Mouse (Mus musculus) G1E (cell line): ENCODE measurements around the gene Podxl2. TPM values are rescaled to one million over a fixed set of nuclear protein-coding genes. Genes with fewer than 3 reads are reported as not detected.
A peak's percentile ranks its signal among the peaks of the same experiment; 100 is the strongest.

ENCODE experiments used
- ATAC-seq: 2 replicates; pipeline ENCODE4 v1.8.0; 2016; ENCODE audit warnings: mild to moderate bottlenecking; ENCODE audit not compliant: insufficient number of reproducible peaks, poor library complexity, low FRiP score, severe bottlenecking; ENCODE audit errors: extremely low read depth
- DNase-seq: peaks from one replicate; pipeline ENCODE4 v3.0.0; 2012; ENCODE audit warnings: low spot score
- H3K27me3 ChIP-seq: 2 replicates; pipeline ENCODE4 v1.6.1; 2012; ENCODE audit warnings: mild to moderate bottlenecking, low read length, inconsistent platforms; ENCODE audit not compliant: insufficient read depth
- H3K36me3 ChIP-seq: replicated peaks from 2 replicates; pipeline ENCODE3; 2012; ENCODE audit warnings: mild to moderate bottlenecking, inconsistent platforms
- H3K4me1 ChIP-seq: 2 replicates; pipeline ENCODE4 v1.6.1; 2012; ENCODE audit warnings: low read depth, low read length, inconsistent platforms, mixed read lengths; ENCODE audit not compliant: insufficient read depth
- H3K4me3 ChIP-seq: 2 replicates; pipeline ENCODE4 v1.5.1; 2012; ENCODE audit warnings: low read depth, mild to moderate bottlenecking, inconsistent platforms, low read length, moderate library complexity, mixed read lengths
- H3K9me3 ChIP-seq: replicated peaks from 2 replicates; pipeline ENCODE4 v1.6.1; 2012; ENCODE audit warnings: inconsistent platforms
- CTCF ChIP-seq: IDR thresholded peaks from 2 replicates; pipeline ENCODE4 v1.5.1; 2012; ENCODE audit warnings: low read depth, low read length, inconsistent platforms, mixed read lengths
- GATA1 ChIP-seq: IDR thresholded peaks from 2 replicates; pipeline ENCODE4 v1.6.1; 2012; ENCODE audit warnings: borderline replicate concordance, low read length, inconsistent platforms, mixed read lengths
- GATA2 ChIP-seq: IDR thresholded peaks from 2 replicates; pipeline ENCODE4 v1.6.1; 2012; ENCODE audit warnings: low read depth, low read length, inconsistent platforms, borderline replicate concordance
- POLR2AphosphoS5 ChIP-seq: IDR thresholded peaks from 2 replicates; pipeline ENCODE4 v1.6.1; 2012; ENCODE audit warnings: low read depth, low read length, inconsistent platforms; ENCODE audit not compliant: insufficient replicate concordance
- TAL1 ChIP-seq: conservative IDR thresholded peaks from 2 replicates; pipeline ENCODE4 v1.6.1; 2012; ENCODE audit warnings: low read depth, low read length, inconsistent platforms, mixed read lengths
- polyA plus RNA-seq: library from polyadenylated mRNA; stranded (reverse); fragments of >175 nt; gene quantifications from 2 replicates; pipeline ENCODE4 v1.2.3, GENCODE M21; 2012
- total RNA-seq, 2 experiments: library from RNA; stranded (forward) in 1 of 2; stranded (reverse) in 1 of 2; fragments of 200-1000 nt in 1 of 2; fragments of >200 nt in 1 of 2; fragmentation: Nextera tagmentation in 1 of 2; gene quantifications; 2 replicates each; pipeline ENCODE4 v1.2.3; 2014 to 2017

Podxl2 gene
- total and polyA plus RNA-seq, 3 experiments, result 0.27 TPM; not detected in 2

DNA sequence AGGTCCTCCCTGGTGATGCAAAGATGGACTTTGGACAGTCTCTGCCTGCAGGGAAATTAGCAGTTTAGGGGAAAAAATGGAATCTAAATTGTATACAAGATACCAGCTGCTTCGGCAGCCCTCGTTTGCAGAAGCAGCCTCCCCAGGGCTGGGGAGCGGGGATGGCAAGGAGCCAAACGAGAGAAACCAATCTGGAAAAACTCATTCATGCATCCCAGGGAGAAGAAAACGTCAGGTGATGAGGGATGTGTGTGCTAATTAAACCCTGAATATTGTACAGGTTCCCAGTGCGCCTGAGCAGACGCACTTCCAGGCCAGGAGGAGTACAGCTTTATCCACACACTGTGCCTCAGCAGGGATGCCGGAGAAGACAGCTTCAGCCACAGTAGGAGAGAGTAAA lies 3.3 kb downstream of the Podxl2 start:
- ATAC-seq (no peak), DNase-seq (no peak)
- no peaks in the 10 kb centered on the region for H3K36me3 ChIP-seq
- peaks cover 53% of the 10 kb centered on the region for H3K27me3 ChIP-seq
- H3K9me3 ChIP-seq, result peaks cover 11% of the 10 kb centered on the region
- no peak overlapping the region for H3K4me3 ChIP-seq
- TF ChIP-seq POLR2AphosphoS5 (no peak), TAL1 (no peak), CTCF (no peak), GATA1 (no peak)
- H3K4me1 ChIP-seq, result no peaks in the 10 kb centered on the region

DNA sequence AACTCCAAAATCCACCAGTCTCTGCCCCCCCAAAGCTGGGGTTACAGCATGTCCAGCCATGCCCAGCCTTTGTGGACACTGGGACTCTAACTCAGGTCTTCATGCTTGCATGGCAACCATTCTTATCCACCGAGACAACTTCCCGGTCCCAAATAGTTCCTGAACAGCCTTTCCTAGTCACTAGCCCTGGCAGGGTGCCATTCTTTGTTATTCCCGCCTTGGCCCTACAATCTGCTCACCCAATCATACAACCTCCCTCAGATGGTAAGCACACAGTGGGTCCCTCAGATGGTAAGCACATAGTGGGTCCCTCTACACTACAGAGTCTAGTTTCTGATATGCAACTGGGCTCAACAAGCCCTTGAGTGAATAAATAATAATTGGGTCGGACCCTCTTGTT lies 4.2 kb downstream of the Podxl2 start:
- peaks cover 11% of the 10 kb centered on the region for H3K9me3 ChIP-seq
- no peak for DNase-seq
- H3K36me3 ChIP-seq, result no peaks in the 10 kb centered on the region
- TF ChIP-seq GATA2 (no peak), CTCF (no peak), POLR2AphosphoS5 (no peak), GATA1 (no peak)
- H3K27me3 ChIP-seq, result peaks cover 62% of the 10 kb centered on the region
- H3K4me3 ChIP-seq, result no peak overlapping the region
- no peaks in the 10 kb centered on the region for H3K4me1 ChIP-seq
- no peak for ATAC-seq

DNA sequence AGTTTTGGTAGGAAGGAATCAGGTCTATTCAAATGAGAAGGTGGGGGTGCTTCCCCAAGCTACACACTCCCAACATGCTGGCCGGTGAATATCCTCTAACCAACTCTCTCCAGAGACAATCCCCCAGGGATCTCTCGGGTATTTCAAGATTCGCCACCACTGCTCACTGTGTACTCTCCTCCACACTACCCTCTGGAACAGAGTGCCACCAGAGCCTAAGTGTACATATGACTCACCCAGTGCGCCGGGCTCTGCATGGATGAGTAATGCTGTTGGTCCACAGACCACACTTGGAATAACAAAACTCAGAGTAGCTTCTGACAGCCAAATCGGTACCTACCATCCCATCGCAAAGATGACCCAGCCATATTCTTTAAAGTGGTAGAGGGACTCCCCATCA lies 5.4 kb downstream of the Podxl2 start:
- H3K4me1 ChIP-seq, result no peaks in the 10 kb centered on the region
- no peaks in the 10 kb centered on the region for H3K36me3 ChIP-seq
- peaks cover 66% of the 10 kb centered on the region for H3K27me3 ChIP-seq
- DNase-seq, result no peak
- no peak for TF ChIP-seq CTCF
- no peak for TF ChIP-seq POLR2AphosphoS5
- no peak for TF ChIP-seq TAL1
- TF ChIP-seq GATA2, result no peak
- TF ChIP-seq GATA1, result no peak
- H3K9me3 ChIP-seq, result peaks cover 4% of the 10 kb centered on the region
- H3K4me3 ChIP-seq, result no peak overlapping the region
- ATAC-seq, result no peak

DNA sequence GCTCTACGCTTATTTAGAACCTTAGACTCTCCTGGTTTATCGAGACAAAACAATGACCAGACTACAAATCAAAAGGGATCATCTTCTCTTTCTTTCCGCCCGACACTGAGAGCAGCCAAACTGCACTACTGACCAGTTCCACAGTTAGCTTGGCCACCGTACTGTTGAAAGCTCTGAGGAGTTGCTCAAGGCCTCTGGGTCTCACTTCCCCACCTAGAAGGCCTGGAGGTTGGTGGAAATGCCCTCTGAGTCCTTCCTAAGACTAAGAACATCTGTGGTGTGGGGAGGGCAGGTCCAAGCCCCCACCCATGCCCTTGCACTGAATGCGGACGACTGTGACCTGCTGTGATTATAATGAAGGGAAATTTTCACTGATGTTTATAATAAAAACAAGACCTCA lies 9.1 kb downstream of the Podxl2 start:
- TF ChIP-seq TAL1, result no peak
- no peak for TF ChIP-seq CTCF
- no peak for TF ChIP-seq GATA2
- no peak for TF ChIP-seq POLR2AphosphoS5
- no peak for TF ChIP-seq GATA1
- Histone ChIP-seq H3K4me1 (peaks cover 2% of the 10 kb centered on the region; the same call in 1 of the 2 replicates), H3K9me3 (peaks cover 3% of the 10 kb centered on the region), H3K27me3 (peaks cover 55% of the 10 kb centered on the region), H3K4me3 (no peak overlapping the region), H3K36me3 (no peaks in the 10 kb centered on the region)
- ATAC-seq (no peak), DNase-seq (no peak)

DNA sequence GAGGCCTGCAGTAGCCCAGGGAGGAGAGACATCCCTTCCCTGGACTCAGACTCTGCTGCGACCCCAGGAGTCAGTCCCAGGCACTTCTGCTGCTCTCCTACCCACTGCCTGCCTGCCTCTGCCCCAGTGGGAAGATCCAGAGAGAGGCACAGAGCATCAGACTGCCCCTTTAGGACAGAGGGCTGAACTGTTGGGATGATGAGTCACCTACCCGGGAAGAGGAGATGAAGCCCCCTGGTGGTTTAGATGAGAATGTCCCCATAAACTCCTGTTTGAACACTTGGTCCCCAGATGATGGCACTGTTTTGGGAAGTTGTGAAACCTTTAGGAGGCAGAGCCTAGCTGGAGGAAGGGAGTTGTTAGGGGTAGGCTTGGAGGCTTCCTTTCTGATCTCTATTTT lies 13.9 kb downstream of the Podxl2 start:
- peaks cover 3% of the 10 kb centered on the region; the same call in 1 of the 2 replicates for H3K4me1 ChIP-seq
- ATAC-seq (no peak), DNase-seq (peak; percentile 61)
- peak; percentile 28; the same call in 1 of the 2 replicates for TF ChIP-seq CTCF
- TF ChIP-seq GATA1, result no peak
- TF ChIP-seq POLR2AphosphoS5, result no peak
- no peak for TF ChIP-seq GATA2
- TF ChIP-seq TAL1, result no peak
- peaks cover 3% of the 10 kb centered on the region for H3K9me3 ChIP-seq
- H3K27me3 ChIP-seq, result peaks cover 73% of the 10 kb centered on the region
- H3K36me3 ChIP-seq, result no peaks in the 10 kb centered on the region
- H3K4me3 ChIP-seq, result no peak overlapping the region

DNA sequence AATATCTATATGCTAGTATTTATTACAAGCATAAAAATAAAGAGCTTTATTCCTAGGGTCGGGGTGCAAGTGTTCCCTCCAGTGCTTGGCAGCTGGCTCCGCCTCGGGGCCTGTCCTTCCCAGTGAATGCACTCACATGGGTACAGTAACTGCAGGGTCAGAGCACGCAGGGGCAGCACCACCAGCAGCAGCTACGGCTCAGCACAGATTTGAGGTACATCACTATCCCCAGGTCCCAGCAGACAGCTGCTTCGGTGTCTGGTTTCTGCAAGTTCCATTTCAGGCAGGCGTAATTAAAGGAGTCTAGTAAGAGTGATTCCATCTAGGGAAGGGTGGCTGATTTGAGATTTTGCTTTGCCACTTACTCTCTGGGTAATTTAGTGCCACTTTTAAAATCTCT lies 16.5 kb downstream of the Podxl2 start:
- DNase-seq, result no peak
- peaks cover 74% of the 10 kb centered on the region for H3K27me3 ChIP-seq
- peaks cover 3% of the 10 kb centered on the region for H3K9me3 ChIP-seq
- TF ChIP-seq POLR2AphosphoS5, result no peak
- TF ChIP-seq CTCF, result no peak
- no peak for TF ChIP-seq GATA1
- no peak for TF ChIP-seq GATA2
- no peak for TF ChIP-seq TAL1
- H3K36me3 ChIP-seq, result no peaks in the 10 kb centered on the region
- no peak for ATAC-seq
- H3K4me1 ChIP-seq, result peaks cover 3% of the 10 kb centered on the region; the same call in 1 of the 2 replicates
- no peak overlapping the region for H3K4me3 ChIP-seq

DNA sequence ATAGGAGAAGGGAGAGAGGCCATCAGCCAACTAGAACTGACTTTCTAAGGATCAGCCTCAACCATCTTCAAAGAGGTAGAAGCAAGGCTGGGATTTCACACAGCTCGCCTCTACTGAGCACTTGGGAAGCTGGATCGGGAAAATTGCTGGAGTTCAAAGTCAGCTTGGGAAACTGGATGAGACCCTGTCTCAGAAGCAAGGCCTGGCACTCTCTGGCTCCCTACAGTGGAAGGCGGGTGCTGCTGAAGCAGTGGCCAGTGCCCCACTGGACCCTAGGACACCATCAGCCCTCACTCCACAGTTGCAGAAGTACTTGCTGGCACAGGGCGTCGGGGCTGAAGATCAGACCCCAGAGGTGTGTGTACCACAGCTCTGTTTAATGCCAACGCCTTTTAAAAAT lies 17.0 kb downstream of the Podxl2 start:
- no peak for DNase-seq
- TF ChIP-seq GATA2 (no peak), CTCF (no peak), POLR2AphosphoS5 (no peak), GATA1 (no peak), TAL1 (no peak)
- Histone ChIP-seq H3K4me3 (no peak overlapping the region), H3K36me3 (no peaks in the 10 kb centered on the region), H3K9me3 (peaks cover 3% of the 10 kb centered on the region), H3K27me3 (peaks cover 73% of the 10 kb centered on the region), H3K4me1 (peaks cover 3% of the 10 kb centered on the region; the same call in 1 of the 2 replicates)
- no peak for ATAC-seq
